Mouse (Mus musculus): ENCODE measurements around the gene Atpif1. TPM values are rescaled to one million over a fixed set of nuclear protein-coding genes. Genes with fewer than 3 reads are reported as not detected.
"Not testable (repeated sequence)": the region's sequence is repeated elsewhere in the genome, so short reads cannot be mapped to it uniquely, and the experiment has no call there.

Atpif1 gene
- polyA plus RNA-seq, 1 experiment from 2014 or later: 1,561 TPM

GRCm38 (mm10) chr4:132563261-132563660, 29.8 kb upstream of the Atpif1 start:
- Histone ChIP-seq H3K9me3 (replicated peaks; ENCODE audit: control insufficient read depth, low read length) (no peaks in the 10 kb centered on the region), H3K27me3 (ENCODE audit: control insufficient read depth, insufficient read depth, low read length) (no peaks in the 10 kb centered on the region), H3K9ac (ENCODE audit: low read length) (no peak overlapping the region), H3K36me3 (ENCODE audit: control insufficient read depth, insufficient read depth) (no peaks in the 10 kb centered on the region), H3K4me1 (ENCODE audit: control insufficient read depth, insufficient read depth, low read length) (peaks cover 3% of the 10 kb centered on the region), H3K4me3 (ENCODE audit: low read length) (no peak overlapping the region), H3K27ac (ENCODE audit: low read length) (no peak overlapping the region), H3K4me2 (ENCODE audit: low read depth, low read length) (no peak overlapping the region)
- 57% methylated on average over 3 of the region's 3 CpGs for WGBS
- ATAC-seq (replicated peaks; ENCODE audit: extremely low read depth, insufficient read depth, low FRiP score): no peak

DNA sequence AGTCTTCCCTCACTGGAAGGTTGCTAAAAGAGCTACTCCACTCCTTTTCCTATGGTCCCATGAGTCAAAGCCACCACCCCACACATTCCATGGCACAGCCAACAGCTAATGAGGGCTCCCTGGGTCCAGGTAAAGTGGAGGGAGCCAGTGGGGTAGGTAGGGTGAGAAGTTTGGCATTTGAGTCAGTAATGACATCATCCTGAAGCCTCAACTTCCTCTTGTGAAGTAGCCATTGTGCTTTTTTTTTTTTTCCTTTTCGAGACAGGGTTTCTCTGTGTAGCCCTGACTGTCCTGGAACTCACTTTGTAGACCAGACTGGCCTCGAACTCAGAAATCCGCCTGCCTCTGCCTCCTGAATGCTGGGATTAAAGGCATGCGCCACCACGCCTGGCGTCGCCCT, 22.1 kb upstream of the Atpif1 start:
- H3K4me1 ChIP-seq (ENCODE audit: control insufficient read depth, insufficient read depth, low read length): peaks cover 10% of the 10 kb centered on the region
- H3K4me2 ChIP-seq (ENCODE audit: low read depth, low read length); ATAC-seq (replicated peaks; ENCODE audit: extremely low read depth, insufficient read depth, low FRiP score); H3K27ac ChIP-seq (ENCODE audit: low read length); H3K9ac ChIP-seq (ENCODE audit: low read length); H3K4me3 ChIP-seq (ENCODE audit: low read length); H3K9me3 ChIP-seq (replicated peaks; ENCODE audit: control insufficient read depth, low read length); H3K27me3 ChIP-seq (ENCODE audit: control insufficient read depth, insufficient read depth, low read length): not testable (repeated sequence)
- H3K36me3 ChIP-seq (ENCODE audit: control insufficient read depth, insufficient read depth): peaks cover 26% of the 10 kb centered on the region
- WGBS: 88% methylated on average over 7 of the region's 7 CpGs

- peaks cover 10% of the 10 kb centered on the region for H3K4me1 ChIP-seq (ENCODE audit: control insufficient read depth, insufficient read depth, low read length)
- no peak overlapping the region for H3K27ac ChIP-seq (ENCODE audit: low read length)
- 39% methylated on average over 8 of the region's 8 CpGs for WGBS
- peak overlapping the region; percentile 10; the same call in 1 of the 2 replicates for H3K9ac ChIP-seq (ENCODE audit: low read length)
- H3K27me3 ChIP-seq (ENCODE audit: control insufficient read depth, insufficient read depth, low read length): no peaks in the 10 kb centered on the region
- no peak for ATAC-seq (replicated peaks; ENCODE audit: extremely low read depth, insufficient read depth, low FRiP score)
- peaks cover 29% of the 10 kb centered on the region for H3K36me3 ChIP-seq (ENCODE audit: control insufficient read depth, insufficient read depth)
- no peaks in the 10 kb centered on the region for H3K9me3 ChIP-seq (replicated peaks; ENCODE audit: control insufficient read depth, low read length)
- no peak overlapping the region for H3K4me2 ChIP-seq (ENCODE audit: low read depth, low read length)
- no peak overlapping the region for H3K4me3 ChIP-seq (ENCODE audit: low read length)
Observed at GRCm38 (mm10) chr4:132554653-132555052, 21.2 kb upstream of the Atpif1 start.

DNA sequence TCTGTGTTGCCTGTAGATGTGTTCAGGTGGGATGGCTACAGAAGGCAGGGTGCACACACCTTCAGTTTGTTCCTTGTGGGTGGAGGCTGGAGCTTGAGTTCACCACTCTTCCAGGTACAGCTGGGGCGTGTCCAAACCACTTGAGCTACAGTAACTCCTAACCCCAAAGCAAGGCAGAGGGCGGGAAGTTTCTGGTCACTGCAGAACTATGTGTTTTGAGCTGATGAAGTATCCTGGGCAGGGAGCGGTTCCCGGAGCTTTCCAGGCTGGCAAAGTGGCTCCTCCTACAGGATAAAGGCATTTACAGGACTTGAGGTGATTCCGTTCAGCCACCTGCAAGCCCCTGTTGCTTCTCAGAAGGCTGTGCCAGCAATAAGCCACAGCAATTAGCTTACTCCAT, 20.8 kb upstream of the Atpif1 start:
- H3K36me3 ChIP-seq (ENCODE audit: control insufficient read depth, insufficient read depth): peaks cover 33% of the 10 kb centered on the region
- 0 out of 2 replicates have a peak, but pooled peaks have one; percentile 2 for ATAC-seq (replicated peaks; ENCODE audit: extremely low read depth, insufficient read depth, low FRiP score)

GRCm38 (mm10) chr4:132545851-132546250, 12.4 kb upstream of the Atpif1 start:
- peaks cover 66% of the 10 kb centered on the region for H3K36me3 ChIP-seq (ENCODE audit: control insufficient read depth, insufficient read depth)
- ATAC-seq (replicated peaks; ENCODE audit: extremely low read depth, insufficient read depth, low FRiP score): 0 out of 2 replicates have a peak, but pooled peaks have one; percentile 69
- no peak overlapping the region for H3K4me3 ChIP-seq (ENCODE audit: low read length)
- H3K4me2 ChIP-seq (ENCODE audit: low read depth, low read length): no peak overlapping the region
- no peaks in the 10 kb centered on the region for H3K9me3 ChIP-seq (replicated peaks; ENCODE audit: control insufficient read depth, low read length)
- H3K4me1 ChIP-seq (ENCODE audit: control insufficient read depth, insufficient read depth, low read length): no peaks in the 10 kb centered on the region
- no peak overlapping the region for H3K27ac ChIP-seq (ENCODE audit: low read length)
- H3K9ac ChIP-seq (ENCODE audit: low read length): no peak overlapping the region
- WGBS: 29% methylated on average over 8 of the region's 8 CpGs
- H3K27me3 ChIP-seq (ENCODE audit: control insufficient read depth, insufficient read depth, low read length): no peaks in the 10 kb centered on the region

More for the DNA sequence above, 20.8 kb upstream of the Atpif1 start:
- 59% methylated on average over 5 of the region's 5 CpGs for WGBS
- Histone ChIP-seq H3K27me3 (ENCODE audit: control insufficient read depth, insufficient read depth, low read length) (no peaks in the 10 kb centered on the region), H3K9ac (ENCODE audit: low read length) (peak overlapping the region; percentile 10; the same call in 1 of the 2 replicates), H3K4me3 (ENCODE audit: low read length) (no peak overlapping the region), H3K9me3 (replicated peaks; ENCODE audit: control insufficient read depth, low read length) (no peaks in the 10 kb centered on the region), H3K4me1 (ENCODE audit: control insufficient read depth, insufficient read depth, low read length) (peaks cover 10% of the 10 kb centered on the region), H3K27ac (ENCODE audit: low read length) (no peak overlapping the region), H3K4me2 (ENCODE audit: low read depth, low read length) (no peak overlapping the region)

- WGBS: 43% methylated on average over 1 of the region's 1 CpGs
- no peak for ATAC-seq (replicated peaks; ENCODE audit: extremely low read depth, insufficient read depth, low FRiP score)
- Histone ChIP-seq H3K4me3 (ENCODE audit: low read length) (no peak overlapping the region), H3K9ac (ENCODE audit: low read length) (no peak overlapping the region), H3K4me2 (ENCODE audit: low read depth, low read length) (no peak overlapping the region), H3K4me1 (ENCODE audit: control insufficient read depth, insufficient read depth, low read length) (no peaks in the 10 kb centered on the region), H3K9me3 (replicated peaks; ENCODE audit: control insufficient read depth, low read length) (no peaks in the 10 kb centered on the region), H3K36me3 (ENCODE audit: control insufficient read depth, insufficient read depth) (peaks cover 59% of the 10 kb centered on the region), H3K27me3 (ENCODE audit: control insufficient read depth, insufficient read depth, low read length) (no peaks in the 10 kb centered on the region), H3K27ac (ENCODE audit: low read length) (no peak overlapping the region)
Observed at GRCm38 (mm10) chr4:132542724-132543123, 9.3 kb upstream of the Atpif1 start.

DNA sequence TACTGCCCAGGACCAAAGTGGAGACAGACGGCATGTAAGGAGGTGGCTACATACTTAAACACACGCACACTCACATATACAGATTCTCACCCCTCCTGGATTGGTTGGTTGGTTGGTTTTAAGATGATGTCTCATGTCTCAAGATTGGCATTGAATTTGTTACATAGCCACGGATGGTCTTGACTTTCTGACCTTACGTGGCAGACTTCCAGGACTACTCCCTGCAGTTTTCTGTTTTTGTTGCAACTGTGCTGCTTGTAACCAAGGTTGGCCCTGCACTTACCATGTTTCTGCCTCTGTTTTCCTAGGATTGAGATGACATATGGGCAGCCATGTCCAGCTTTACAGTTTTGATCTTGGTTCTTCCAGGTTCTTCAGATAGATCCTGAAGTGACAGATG, 8.0 kb upstream of the Atpif1 start:
- WGBS: 77% methylated on average over 4 of the region's 4 CpGs
- Histone ChIP-seq H3K4me1 (ENCODE audit: control insufficient read depth, insufficient read depth, low read length) (peaks cover 10% of the 10 kb centered on the region), H3K27ac (ENCODE audit: low read length) (no peak overlapping the region), H3K4me2 (ENCODE audit: low read depth, low read length) (no peak overlapping the region), H3K4me3 (ENCODE audit: low read length) (no peak overlapping the region), H3K9me3 (replicated peaks; ENCODE audit: control insufficient read depth, low read length) (no peaks in the 10 kb centered on the region), H3K36me3 (ENCODE audit: control insufficient read depth, insufficient read depth) (peaks cover 49% of the 10 kb centered on the region), H3K9ac (ENCODE audit: low read length) (no peak overlapping the region), H3K27me3 (ENCODE audit: control insufficient read depth, insufficient read depth, low read length) (no peaks in the 10 kb centered on the region)
- ATAC-seq (replicated peaks; ENCODE audit: extremely low read depth, insufficient read depth, low FRiP score): no peak

DNA sequence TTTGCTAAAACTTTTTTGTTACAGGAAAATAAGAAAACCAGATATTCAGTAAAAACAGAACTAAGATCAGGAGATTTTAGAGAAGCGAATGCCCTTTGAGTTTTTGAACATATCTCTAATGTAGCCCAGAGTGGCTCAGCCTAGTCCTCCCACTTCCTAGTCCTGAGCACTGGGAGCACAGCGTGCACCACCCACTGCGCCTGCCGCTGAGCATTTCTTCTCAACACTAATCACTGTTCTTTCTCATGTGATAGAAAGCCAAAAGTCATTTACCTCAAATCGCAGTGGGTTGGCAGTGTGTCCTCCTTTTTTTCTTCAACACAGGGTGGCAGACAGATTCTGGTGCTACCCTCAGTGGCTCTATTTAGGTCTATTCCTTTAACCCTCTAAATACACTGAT, 6.0 kb upstream of the Atpif1 start:
- H3K4me3 ChIP-seq (ENCODE audit: low read length): no peak overlapping the region
- no peak for ATAC-seq (replicated peaks; ENCODE audit: extremely low read depth, insufficient read depth, low FRiP score)
- no peaks in the 10 kb centered on the region for H3K9me3 ChIP-seq (replicated peaks; ENCODE audit: control insufficient read depth, low read length)
- WGBS: 93% methylated on average over 5 of the region's 5 CpGs
- H3K27me3 ChIP-seq (ENCODE audit: control insufficient read depth, insufficient read depth, low read length): no peaks in the 10 kb centered on the region
- H3K4me2 ChIP-seq (ENCODE audit: low read depth, low read length): no peak overlapping the region
- peaks cover 19% of the 10 kb centered on the region for H3K4me1 ChIP-seq (ENCODE audit: control insufficient read depth, insufficient read depth, low read length)
- H3K27ac ChIP-seq (ENCODE audit: low read length): no peak overlapping the region
- peaks cover 42% of the 10 kb centered on the region for H3K36me3 ChIP-seq (ENCODE audit: control insufficient read depth, insufficient read depth)
- H3K9ac ChIP-seq (ENCODE audit: low read length): no peak overlapping the region

GRCm38 (mm10) chr4:132535406-132536121, 2.1 kb upstream of the Atpif1 start, which contains the start of gene Dnajc8:
Dnajc8 (plus strand) TSS chr4:132535550.
- Histone ChIP-seq H3K9me3 (replicated peaks; ENCODE audit: control insufficient read depth, low read length) (no peaks in the 10 kb centered on the region), H3K9ac (ENCODE audit: low read length) (peak within 1 kb of the TSS; percentile 98), H3K4me1 (ENCODE audit: control insufficient read depth, insufficient read depth, low read length) (peaks cover 31% of the 10 kb centered on the region), H3K27me3 (ENCODE audit: control insufficient read depth, insufficient read depth, low read length) (no peaks in the 10 kb centered on the region), H3K4me3 (ENCODE audit: low read length) (peak within 1 kb of the TSS; percentile 100), H3K4me2 (ENCODE audit: low read depth, low read length) (peak within 1 kb of the TSS; percentile 69), H3K36me3 (ENCODE audit: control insufficient read depth, insufficient read depth) (peaks cover 15% of the 10 kb centered on the region), H3K27ac (ENCODE audit: low read length) (peak within 1 kb of the TSS; percentile 78)
- peak; percentile 69 for ATAC-seq (replicated peaks; ENCODE audit: extremely low read depth, insufficient read depth, low FRiP score)
- WGBS: under 1% methylated on average over 60 of the region's 60 CpGs

Data from heart, embryonic 16.5 days (tissue).